Mouse (Mus musculus): Measurements from ENCODE around the gene Sipa1l1.

DNA sequence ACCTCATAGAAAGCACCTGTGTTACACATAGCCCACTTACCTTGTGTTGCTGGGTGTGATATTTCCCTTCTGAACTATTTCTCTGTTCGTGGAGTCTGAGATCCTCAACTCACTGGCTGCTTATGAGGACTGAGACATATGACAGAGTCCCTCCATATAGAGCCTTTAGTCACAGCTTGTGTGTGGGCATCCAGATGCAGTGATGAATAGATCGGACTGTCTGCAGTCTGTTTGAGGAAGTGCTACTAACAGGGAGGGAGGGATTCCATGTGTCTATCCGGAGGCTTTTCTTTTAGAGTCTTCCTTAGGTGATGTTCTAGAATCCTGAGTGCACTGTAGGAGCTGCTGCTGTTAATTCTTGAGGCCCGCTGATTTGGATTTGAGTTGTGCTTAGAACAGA, 165.4 kb downstream of the Sipa1l1 start:
- TF ChIP-seq CTCF (IDR thresholded peaks at IDR 0.05; ENCODE audit: borderline replicate concordance, insufficient read depth, low read length) (no peak), POLR2A (IDR thresholded peaks at IDR 0.05; ENCODE audit: low read depth, low read length) (no peak)

Data from embryonic fibroblast, embryonic 13.5 days (primary cell).